Mouse (Mus musculus) G1E (cell line): ENCODE data around the gene Nenf. TPM values are rescaled to one million over a fixed set of nuclear protein-coding genes. Genes with fewer than 3 reads are reported as not detected.

Experiments
- ATAC-seq: 2 replicates; pipeline ENCODE4 v1.8.0; 2016; ENCODE audit warnings: mild to moderate bottlenecking; ENCODE audit not compliant: insufficient number of reproducible peaks, poor library complexity, low FRiP score, severe bottlenecking; ENCODE audit errors: extremely low read depth
- DNase-seq: peaks from one replicate; pipeline ENCODE4 v3.0.0; 2012; ENCODE audit warnings: low spot score
- H3K27me3 ChIP-seq: 2 replicates; pipeline ENCODE4 v1.6.1; 2012; ENCODE audit warnings: mild to moderate bottlenecking, low read length, inconsistent platforms; ENCODE audit not compliant: insufficient read depth
- H3K36me3 ChIP-seq: replicated peaks from 2 replicates; pipeline ENCODE3; 2012; ENCODE audit warnings: mild to moderate bottlenecking, inconsistent platforms
- H3K4me1 ChIP-seq: 2 replicates; pipeline ENCODE4 v1.6.1; 2012; ENCODE audit warnings: low read depth, low read length, inconsistent platforms, mixed read lengths; ENCODE audit not compliant: insufficient read depth
- H3K4me3 ChIP-seq: 2 replicates; pipeline ENCODE4 v1.5.1; 2012; ENCODE audit warnings: low read depth, mild to moderate bottlenecking, inconsistent platforms, low read length, moderate library complexity, mixed read lengths
- H3K9me3 ChIP-seq: replicated peaks from 2 replicates; pipeline ENCODE4 v1.6.1; 2012; ENCODE audit warnings: inconsistent platforms
- CTCF ChIP-seq: IDR thresholded peaks from 2 replicates; pipeline ENCODE4 v1.5.1; 2012; ENCODE audit warnings: low read depth, low read length, inconsistent platforms, mixed read lengths
- GATA1 ChIP-seq: IDR thresholded peaks from 2 replicates; pipeline ENCODE4 v1.6.1; 2012; ENCODE audit warnings: borderline replicate concordance, low read length, inconsistent platforms, mixed read lengths
- GATA2 ChIP-seq: IDR thresholded peaks from 2 replicates; pipeline ENCODE4 v1.6.1; 2012; ENCODE audit warnings: low read depth, low read length, inconsistent platforms, borderline replicate concordance
- POLR2AphosphoS5 ChIP-seq: IDR thresholded peaks from 2 replicates; pipeline ENCODE4 v1.6.1; 2012; ENCODE audit warnings: low read depth, low read length, inconsistent platforms; ENCODE audit not compliant: insufficient replicate concordance
- TAL1 ChIP-seq: conservative IDR thresholded peaks from 2 replicates; pipeline ENCODE4 v1.6.1; 2012; ENCODE audit warnings: low read depth, low read length, inconsistent platforms, mixed read lengths
- polyA plus RNA-seq: library from polyadenylated mRNA; stranded (reverse); fragments of >175 nt; gene quantifications from 2 replicates; pipeline ENCODE4 v1.2.3, GENCODE M21; 2012
- total RNA-seq, 2 experiments: library from RNA; stranded (forward) in 1 of 2; stranded (reverse) in 1 of 2; fragments of 200-1000 nt in 1 of 2; fragments of >200 nt in 1 of 2; fragmentation: Nextera tagmentation in 1 of 2; gene quantifications; 2 replicates each; pipeline ENCODE4 v1.2.3; 2014 to 2017

Gene Nenf
- total and polyA plus RNA-seq, 3 experiments, result 24.7 to 52.0 (median 50.9) TPM

- Histone ChIP-seq H3K4me3 (no peak overlapping the region), H3K9me3 (no peaks in the 10 kb centered on the region), H3K27me3 (peaks cover 10% of the 10 kb centered on the region; the same call in 1 of the 2 replicates), H3K36me3 (no peaks in the 10 kb centered on the region), H3K4me1 (no peaks in the 10 kb centered on the region)
- DNase-seq (no peak), ATAC-seq (no peak)
- TF ChIP-seq TAL1, result no peak
- no peak for TF ChIP-seq GATA2
- no peak for TF ChIP-seq CTCF
- no peak for TF ChIP-seq POLR2AphosphoS5
- no peak for TF ChIP-seq GATA1
Observed at GRCm38 (mm10) chr1:191261861-191262260, 56.1 kb downstream of the Nenf start.

- H3K27me3 ChIP-seq, result peaks cover 16% of the 10 kb centered on the region; the same call in 1 of the 2 replicates
- TF ChIP-seq POLR2AphosphoS5 (no peak), GATA1 (no peak), TAL1 (no peak), CTCF (no peak), GATA2 (no peak)
- ATAC-seq (no peak), DNase-seq (no peak)
- no peaks in the 10 kb centered on the region for H3K4me1 ChIP-seq
- no peaks in the 10 kb centered on the region for H3K36me3 ChIP-seq
- H3K4me3 ChIP-seq, result no peak overlapping the region
- no peaks in the 10 kb centered on the region for H3K9me3 ChIP-seq
Observed at GRCm38 (mm10) chr1:191259661-191260060, 58.3 kb downstream of the Nenf start.

DNA sequence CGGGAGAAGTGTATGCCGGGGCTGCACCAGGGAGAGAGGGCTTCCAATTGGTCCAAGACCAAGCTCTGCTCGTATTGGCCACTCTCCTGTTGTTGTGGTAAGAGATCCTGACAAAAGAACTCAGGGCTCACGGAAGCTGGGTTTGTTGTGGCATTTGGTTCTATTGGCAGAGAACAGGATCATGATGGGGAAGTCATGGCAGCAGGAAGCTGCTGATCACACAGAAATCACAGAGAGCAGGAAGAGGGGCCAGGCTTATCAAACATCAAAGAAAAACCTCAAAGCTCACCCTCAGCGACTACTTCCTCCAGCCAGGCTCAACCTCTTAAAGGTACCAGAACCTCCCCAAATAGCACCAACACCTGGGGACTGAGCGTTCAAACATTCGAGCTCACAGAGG is 58.9 kb downstream of the Nenf start:
- no peak for DNase-seq
- Histone ChIP-seq H3K36me3 (no peaks in the 10 kb centered on the region), H3K27me3 (peaks cover 19% of the 10 kb centered on the region; the same call in 1 of the 2 replicates), H3K4me3 (no peak overlapping the region), H3K4me1 (no peaks in the 10 kb centered on the region), H3K9me3 (no peaks in the 10 kb centered on the region)
- no peak for ATAC-seq
- TF ChIP-seq CTCF (no peak), TAL1 (no peak), POLR2AphosphoS5 (no peak), GATA1 (no peak), GATA2 (no peak)

DNA sequence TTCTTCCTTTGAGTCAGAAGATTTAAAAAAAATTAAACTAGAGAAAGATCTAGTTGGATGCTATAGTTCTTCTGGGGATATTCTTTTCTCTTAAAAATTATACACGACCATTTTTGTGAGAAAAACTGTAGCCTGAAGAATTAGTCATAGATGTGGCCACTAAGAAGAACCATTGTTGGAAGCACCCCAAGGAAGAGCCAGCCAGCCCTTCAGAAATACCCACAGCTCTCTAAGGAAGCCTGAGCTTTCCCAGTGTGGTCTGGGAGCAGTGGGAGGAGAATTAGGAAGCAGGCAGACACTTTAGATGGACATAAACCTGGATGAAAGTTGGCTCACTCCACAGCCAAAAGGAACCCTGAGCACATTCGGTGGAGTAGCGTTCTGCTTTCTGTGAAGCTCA is 59.5 kb downstream of the Nenf start:
- no peak for TF ChIP-seq POLR2AphosphoS5
- TF ChIP-seq TAL1, result no peak
- no peak for TF ChIP-seq GATA1
- TF ChIP-seq CTCF, result no peak
- no peak for TF ChIP-seq GATA2
- Histone ChIP-seq H3K27me3 (peaks cover 19% of the 10 kb centered on the region; the same call in 1 of the 2 replicates), H3K4me1 (no peaks in the 10 kb centered on the region), H3K9me3 (no peaks in the 10 kb centered on the region), H3K4me3 (no peak overlapping the region), H3K36me3 (no peaks in the 10 kb centered on the region)
- ATAC-seq (no peak), DNase-seq (no peak)

- ATAC-seq, result no peak
- H3K9me3 ChIP-seq, result no peaks in the 10 kb centered on the region
- H3K36me3 ChIP-seq, result no peaks in the 10 kb centered on the region
- H3K27me3 ChIP-seq, result peaks cover 19% of the 10 kb centered on the region; the same call in 1 of the 2 replicates
- no peak overlapping the region for H3K4me3 ChIP-seq
- no peak for TF ChIP-seq TAL1
- no peak for TF ChIP-seq POLR2AphosphoS5
- TF ChIP-seq GATA2, result no peak
- TF ChIP-seq CTCF, result no peak
- no peak for TF ChIP-seq GATA1
- no peak for DNase-seq
- H3K4me1 ChIP-seq, result no peaks in the 10 kb centered on the region
Observed at GRCm38 (mm10) chr1:191257981-191258380, 60.0 kb downstream of the Nenf start.

DNA sequence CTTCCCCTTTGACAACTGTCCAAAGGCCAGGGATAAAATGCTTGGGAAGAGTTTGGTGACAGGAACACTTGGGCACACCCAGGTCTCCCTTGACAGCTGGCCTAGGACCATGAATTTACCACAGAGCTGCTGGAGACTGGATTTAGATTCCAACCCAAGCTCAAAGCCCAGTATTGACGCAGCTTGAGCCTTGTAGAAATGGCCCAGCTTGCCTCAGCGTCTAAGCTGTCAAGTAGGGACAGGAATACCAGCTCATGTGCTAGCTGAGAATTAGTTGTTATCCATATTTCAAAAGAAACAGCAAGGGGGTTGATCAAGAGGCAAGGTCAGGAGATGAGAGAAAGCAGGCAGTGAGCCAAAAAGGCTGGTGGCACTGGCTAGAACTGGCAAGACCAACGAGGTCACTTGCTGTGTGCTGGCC is 60.6 kb downstream of the Nenf start:
- Histone ChIP-seq H3K27me3 (peaks cover 19% of the 10 kb centered on the region; the same call in 1 of the 2 replicates), H3K36me3 (no peaks in the 10 kb centered on the region), H3K9me3 (no peaks in the 10 kb centered on the region), H3K4me3 (no peak overlapping the region), H3K4me1 (no peaks in the 10 kb centered on the region)
- DNase-seq, result no peak
- TF ChIP-seq TAL1 (no peak), CTCF (no peak), GATA2 (no peak), GATA1 (no peak), POLR2AphosphoS5 (no peak)
- no peak for ATAC-seq

Other genes starting within 250 kb of the Nenf start
- not detected in 2 replicates for gene Batf3, start 220.3 kb downstream of the Nenf start, total RNA-seq (2014; fragmentation: Nextera tagmentation)
- gene Batf3, start 220.3 kb downstream of the Nenf start, total RNA-seq (2017), result 0.11 TPM in 1 of 2 replicates, not detected in the other
- gene Batf3, start 220.3 kb downstream of the Nenf start, polyA plus RNA-seq, result 0.09 TPM in 1 of 2 replicates, not detected in the other
- not detected in 2 replicates for gene Fam71a, start 153.4 kb downstream of the Nenf start, total RNA-seq (2014; fragmentation: Nextera tagmentation)
- 0.05 and 0.12 TPM in 2 replicates for gene Fam71a, start 153.4 kb downstream of the Nenf start, total RNA-seq (2017)
- not detected in 2 replicates for gene Fam71a, start 153.4 kb downstream of the Nenf start, polyA plus RNA-seq
- gene Atf3, start 100.2 kb downstream of the Nenf start, total RNA-seq (2014; fragmentation: Nextera tagmentation), result not detected in 2 replicates
- 0.16 TPM in 1 of 2 replicates, not detected in the other for gene Atf3, start 100.2 kb downstream of the Nenf start, total RNA-seq (2017)
- gene Atf3, start 100.2 kb downstream of the Nenf start, polyA plus RNA-seq, result not detected in 2 replicates
- 18.8 and 22.6 TPM in 2 replicates for gene Tmem206, start 7.7 kb upstream of the Nenf start, total RNA-seq (2014; fragmentation: Nextera tagmentation)
- gene Tmem206, start 7.7 kb upstream of the Nenf start, total RNA-seq (2017), result 8.0 and 9.2 TPM in 2 replicates
- gene Tmem206, start 7.7 kb upstream of the Nenf start, polyA plus RNA-seq, result 3.4 and 3.7 TPM in 2 replicates
- gene Ppp2r5a, start 85.1 kb upstream of the Nenf start, total RNA-seq (2014; fragmentation: Nextera tagmentation), result 133 and 147 TPM in 2 replicates
- 133 and 142 TPM in 2 replicates for gene Ppp2r5a, start 85.1 kb upstream of the Nenf start, total RNA-seq (2017)
- gene Ppp2r5a, start 85.1 kb upstream of the Nenf start, polyA plus RNA-seq, result 45.1 and 56.2 TPM in 2 replicates